Mouse (Mus musculus) thymus, adult 2 months (tissue): Measurements from ENCODE around the gene Ecm2.

Experiments
- CTCF ChIP-seq: fragments of 200-500 bp; IDR thresholded peaks from 2 replicates; pipeline ENCODE4 v1.5.1; 2012; ENCODE audit warnings: mild to moderate bottlenecking, control low read depth, low read length, moderate library complexity, borderline replicate concordance; ENCODE audit not compliant: control insufficient read depth, poor library complexity, insufficient read depth; ENCODE audit errors: extremely low read depth
- POLR2A ChIP-seq: fragments of 200-500 bp; IDR thresholded peaks from 2 replicates; pipeline ENCODE4 v1.6.1; 2012; ENCODE audit warnings: mild to moderate bottlenecking, low read length, control low read depth, moderate library complexity; ENCODE audit not compliant: control insufficient read depth, poor library complexity, insufficient read depth; ENCODE audit errors: extremely low read depth

GRCm38 (mm10) chr13:49480057-49480456, 24.6 kb upstream of the Ecm2 start:
- TF ChIP-seq CTCF (no peak), POLR2A (no peak)
